Mouse (Mus musculus) forebrain, embryonic 10.5 days (tissue): ENCODE data around the gene Apeh. TPM values are rescaled to one million over a fixed set of nuclear protein-coding genes. Genes with fewer than 3 reads are reported as not detected.
A peak's percentile ranks its signal among the peaks of the same experiment; 100 is the strongest.
"Not testable (repeated sequence)": the region's sequence is repeated elsewhere in the genome, so short reads cannot be mapped to it uniquely, and the experiment has no call there.

Experiments used
- DNase-seq: peaks from one replicate; pipeline ENCODE4 v3.0.0-alpha.2; 2017; ENCODE audit warnings: low spot score; ENCODE audit errors: extremely low spot score
- H3K27ac ChIP-seq: fragments of 300-500 bp; sonication (generic); 2 replicates; pipeline ENCODE4 v1.5.1; 2016; ENCODE audit warnings: mild to moderate bottlenecking
- H3K27me3 ChIP-seq: fragments of 300-500 bp; sonication (generic); 2 replicates; pipeline ENCODE4 v1.6.1; 2016; ENCODE audit warnings: mild to moderate bottlenecking; ENCODE audit not compliant: poor library complexity, severe bottlenecking
- H3K36me3 ChIP-seq: fragments of 300-500 bp; sonication (generic); replicated peaks from 2 replicates; pipeline ENCODE4 v1.6.1; 2016; ENCODE audit warnings: mild to moderate bottlenecking, moderate library complexity
- H3K4me1 ChIP-seq: fragments of 300-500 bp; sonication (generic); 2 replicates; pipeline ENCODE4 v1.6.1; 2016
- H3K4me3 ChIP-seq: fragments of 300-500 bp; sonication (generic); 2 replicates; pipeline ENCODE4 v1.5.1; 2016; ENCODE audit warnings: mild to moderate bottlenecking, moderate library complexity
- H3K9me3 ChIP-seq: fragments of 300-500 bp; sonication (generic); 2 replicates; pipeline ENCODE4 v1.6.1; 2016; ENCODE audit warnings: mild to moderate bottlenecking, moderate library complexity
- WGBS: fragments of 180-500 bp; shearing (Covaris S2); methylation state at CpG from one replicate; pipeline ENCODE4 v1.1.7; 2016; 5-methylcytosine and 5-hydroxymethylcytosine counted together
- polyA plus RNA-seq: library from polyadenylated mRNA; unstranded; fragments of >200 nt; fragmentation: Nextera tagmentation; extraction: Ambion mirVana; gene quantifications from 2 replicates; pipeline ENCODE4 v1.2.1, GENCODE M21; 2016

Gene Apeh
- polyA plus RNA-seq, result 74.1 and 79.4 TPM in 2 replicates

GRCm38 (mm10) chr9:108094184-108094941 is at the start of gene Apeh:
Gene Apeh, minus strand, starts transcription at chr9:108094606.
- H3K36me3 ChIP-seq, result peaks cover 37% of the 10 kb centered on the region
- no peaks in the 10 kb centered on the region for H3K9me3 ChIP-seq
- DNase-seq, result peak; percentile 97
- under 1% methylated on average over 52 of the region's 52 CpGs for WGBS
- peak within 1 kb of the TSS; percentile 88 for H3K27ac ChIP-seq
- H3K4me1 ChIP-seq, result peaks cover 46% of the 10 kb centered on the region
- no peaks in the 10 kb centered on the region for H3K27me3 ChIP-seq
- peak within 1 kb of the TSS; percentile 79 for H3K4me3 ChIP-seq

GRCm38 (mm10) chr9:108143470-108143869 is 49.1 kb upstream of the Apeh start:
- DNase-seq, result no peak
- Histone ChIP-seq H3K9me3 (no peaks in the 10 kb centered on the region), H3K27me3 (no peaks in the 10 kb centered on the region), H3K4me1 (peaks cover 4% of the 10 kb centered on the region; the same call in 1 of the 2 replicates), H3K36me3 (peaks cover 7% of the 10 kb centered on the region), H3K27ac (no peak overlapping the region), H3K4me3 (no peak overlapping the region)
- 88% methylated on average over 2 of the region's 2 CpGs for WGBS

GRCm38 (mm10) chr9:108141387-108141786 is 47.0 kb upstream of the Apeh start:
- H3K4me1 ChIP-seq, result peaks cover 12% of the 10 kb centered on the region; the same call in 1 of the 2 replicates
- no peak overlapping the region for H3K27ac ChIP-seq
- H3K27me3 ChIP-seq, result no peaks in the 10 kb centered on the region
- H3K36me3 ChIP-seq, result peaks cover 7% of the 10 kb centered on the region
- H3K4me3 ChIP-seq, result no peak overlapping the region
- H3K9me3 ChIP-seq, result no peaks in the 10 kb centered on the region
- WGBS, result 89% methylated on average over 10 of the region's 10 CpGs
- DNase-seq, result no peak

GRCm38 (mm10) chr9:108139963-108140695 is 45.7 kb upstream of the Apeh start:
- Histone ChIP-seq H3K36me3 (peaks cover 7% of the 10 kb centered on the region), H3K4me3 (no peak overlapping the region), H3K4me1 (peaks cover 12% of the 10 kb centered on the region; the same call in 1 of the 2 replicates), H3K9me3 (no peaks in the 10 kb centered on the region), H3K27me3 (no peaks in the 10 kb centered on the region), H3K27ac (no peak overlapping the region)
- DNase-seq, result no peak
- WGBS, result 82% methylated on average over 7 of the region's 7 CpGs

GRCm38 (mm10) chr9:108139169-108139962 is 45.0 kb upstream of the Apeh start:
- 86% methylated on average over 17 of the region's 17 CpGs for WGBS
- no peaks in the 10 kb centered on the region for H3K9me3 ChIP-seq
- no peak overlapping the region for H3K27ac ChIP-seq
- no peaks in the 10 kb centered on the region for H3K27me3 ChIP-seq
- H3K4me1 ChIP-seq, result 0 out of 2 replicates have a peak, but pooled peaks cover 12% of the 10 kb centered on the region
- H3K4me3 ChIP-seq, result no peak overlapping the region
- H3K36me3 ChIP-seq, result peaks cover 7% of the 10 kb centered on the region
- no peak for DNase-seq

- Histone ChIP-seq H3K9me3 (no peaks in the 10 kb centered on the region), H3K27ac (no peak overlapping the region), H3K4me1 (0 out of 2 replicates have a peak, but pooled peaks cover 12% of the 10 kb centered on the region), H3K4me3 (no peak overlapping the region), H3K27me3 (no peaks in the 10 kb centered on the region), H3K36me3 (peaks cover 7% of the 10 kb centered on the region)
- no peak for DNase-seq
- 83% methylated on average over 6 of the region's 6 CpGs for WGBS
These were observed 43.7 kb upstream of the Apeh start for GRCm38 (mm10) chr9:108138118-108138517.

- H3K4me3 ChIP-seq, result no peak overlapping the region
- no peaks in the 10 kb centered on the region for H3K27me3 ChIP-seq
- no peaks in the 10 kb centered on the region for H3K9me3 ChIP-seq
- peaks cover 7% of the 10 kb centered on the region for H3K36me3 ChIP-seq
- 65% methylated on average over 17 of the region's 17 CpGs for WGBS
- no peak overlapping the region for H3K27ac ChIP-seq
- no peak for DNase-seq
- H3K4me1 ChIP-seq, result 0 out of 2 replicates have a peak, but pooled peaks cover 12% of the 10 kb centered on the region
These were observed 43.1 kb upstream of the Apeh start for GRCm38 (mm10) chr9:108137523-108137922.

GRCm38 (mm10) chr9:108136930-108137462 is 42.6 kb upstream of the Apeh start:
- H3K36me3 ChIP-seq, result peaks cover 7% of the 10 kb centered on the region
- WGBS, result 91% methylated on average over 6 of the region's 6 CpGs
- DNase-seq, result no peak
- H3K9me3 ChIP-seq, result no peaks in the 10 kb centered on the region
- H3K27ac ChIP-seq, result no peak overlapping the region
- H3K4me1 ChIP-seq, result 0 out of 2 replicates have a peak, but pooled peaks cover 12% of the 10 kb centered on the region
- no peaks in the 10 kb centered on the region for H3K27me3 ChIP-seq
- H3K4me3 ChIP-seq, result no peak overlapping the region

- H3K4me3 ChIP-seq, result no peak overlapping the region
- no peaks in the 10 kb centered on the region for H3K27me3 ChIP-seq
- WGBS, result 28% methylated on average over 1 of the region's 1 CpGs
- no peak for DNase-seq
- no peaks in the 10 kb centered on the region for H3K9me3 ChIP-seq
- H3K4me1 ChIP-seq, result 0 out of 2 replicates have a peak, but pooled peaks cover 12% of the 10 kb centered on the region
- no peak overlapping the region for H3K27ac ChIP-seq
- peaks cover 7% of the 10 kb centered on the region for H3K36me3 ChIP-seq
These were observed 41.8 kb upstream of the Apeh start for GRCm38 (mm10) chr9:108136225-108136624.

- H3K27me3 ChIP-seq, H3K36me3 ChIP-seq, H3K27ac ChIP-seq, H3K9me3 ChIP-seq, H3K4me3 ChIP-seq, DNase-seq: not testable (repeated sequence)
- H3K4me1 ChIP-seq, result 0 out of 2 replicates have a peak, but pooled peaks cover 11% of the 10 kb centered on the region
- WGBS, result 95% methylated on average over 3 of the region's 3 CpGs
These were observed 41.3 kb upstream of the Apeh start for GRCm38 (mm10) chr9:108135679-108136078.

GRCm38 (mm10) chr9:108133478-108133877 is 39.1 kb upstream of the Apeh start:
- WGBS, result 69% methylated on average over 1 of the region's 1 CpGs
- Histone ChIP-seq H3K36me3 (no peaks in the 10 kb centered on the region), H3K9me3 (no peaks in the 10 kb centered on the region), H3K27ac (no peak overlapping the region), H3K4me3 (no peak overlapping the region), H3K27me3 (no peaks in the 10 kb centered on the region), H3K4me1 (0 out of 2 replicates have a peak, but pooled peaks cover 8% of the 10 kb centered on the region)
- no peak for DNase-seq

GRCm38 (mm10) chr9:108132373-108132772 is 38.0 kb upstream of the Apeh start:
- Histone ChIP-seq H3K9me3 (no peaks in the 10 kb centered on the region), H3K4me1 (0 out of 2 replicates have a peak, but pooled peaks cover 3% of the 10 kb centered on the region)
- WGBS, result 92% methylated on average over 3 of the region's 3 CpGs

More at GRCm38 (mm10) chr9:108132373-108132772, 38.0 kb upstream of the Apeh start:
- DNase-seq, result no peak
- Histone ChIP-seq H3K27ac (no peak overlapping the region), H3K27me3 (no peaks in the 10 kb centered on the region), H3K36me3 (no peaks in the 10 kb centered on the region), H3K4me3 (no peak overlapping the region)
